Mouse (Mus musculus): Measurements from ENCODE around the gene Phpt1. TPM values are rescaled to one million over a fixed set of nuclear protein-coding genes. Genes with fewer than 3 reads are reported as not detected.

Gene Phpt1
- total and polyA plus RNA-seq, 3 experiments: 34.7 to 73.7 TPM; not detected in 1

- Histone ChIP-seq H3K9me3 (replicated peaks; ENCODE audit: insufficient read depth, low read length) (no peaks in the 10 kb centered on the region), H3K9ac (ENCODE audit: control insufficient read depth, low read depth, low read length, poor library complexity, severe bottlenecking) (peak overlapping the region; percentile 87), H3K36me3 (ENCODE audit: control insufficient read depth in 1 of 2, insufficient read depth in 2 of 2, low read length in 2 of 2) (peaks cover 6 to 11% of the 10 kb centered on the region in 2 experiments), H3K27ac (ENCODE audit: control insufficient read depth, low read depth, low read length) (no peak overlapping the region; the same call in 1 of the 2 replicates), H3K4me1 (ENCODE audit: control insufficient read depth in 1 of 2, insufficient read depth in 2 of 2, low read length in 2 of 2) (peaks cover 5 to 9% of the 10 kb centered on the region in 2 experiments), H3K27me3 (ENCODE audit: control insufficient read depth in 1 of 2, insufficient read depth in 2 of 2, low read length in 2 of 2) (no peaks in the 10 kb centered on the region), H3K4me3 (ENCODE audit: control insufficient read depth in 1 of 2, insufficient read depth in 1 of 2, low read depth in 2 of 2, low read length in 2 of 2) (peak overlapping the region; percentile 74 to 86), H3K79me2 (ENCODE audit: control insufficient read depth, insufficient read depth, low read length, poor library complexity) (peaks cover 20% of the 10 kb centered on the region)
- TF ChIP-seq ZKSCAN1 (IDR thresholded peaks at IDR 0.05; ENCODE audit: low read depth, low read length) (no peak), NRF1 (IDR thresholded peaks at IDR 0.05; ENCODE audit: insufficient read depth, low read depth, low read length, poor library complexity, severe bottlenecking) (no peak), SIN3A (IDR thresholded peaks at IDR 0.05; ENCODE audit: low read length) (no peak; the same call in 1 of the 2 replicates), KAT2A (conservative IDR thresholded peaks at IDR 0.05; ENCODE audit: low read depth, low read length) (no peak), CHD1 (IDR thresholded peaks at IDR 0.05; ENCODE audit: low read depth, low read length) (no peak), MAFK (IDR thresholded peaks at IDR 0.05; ENCODE audit: borderline replicate concordance, low read depth, low read length) (no peak), TCF12 (IDR thresholded peaks at IDR 0.05; ENCODE audit: low read depth, low read length) (no peak), POLR2AphosphoS5 (IDR thresholded peaks at IDR 0.05; ENCODE audit: borderline replicate concordance, low read depth, low read length) (no peak), E2F4 (IDR thresholded peaks at IDR 0.05; ENCODE audit: borderline replicate concordance, low read depth, low read length) (no peak), MXI1 (IDR thresholded peaks at IDR 0.05; ENCODE audit: low read depth, low read length) (no peak; the same call in 1 of the 2 replicates), MAZ (IDR thresholded peaks at IDR 0.05; ENCODE audit: low read depth, low read length) (no peak; the same call in 1 of the 2 replicates), NELFE (IDR thresholded peaks at IDR 0.05; ENCODE audit: low read depth, low read length) (no peak)
- DNase-seq (ENCODE audit: low read depth, low spot score): no peak
Observed at GRCm38 (mm10) chr2:25557964-25558360, 17.1 kb downstream of the Phpt1 start.

GRCm38 (mm10) chr2:25557221-25557963, 17.6 kb downstream of the Phpt1 start, which contains the start of gene Edf1:
Gene Edf1 (plus strand): TSS chr2:25557847.
- H3K36me3 ChIP-seq (ENCODE audit: control insufficient read depth in 1 of 2, insufficient read depth in 2 of 2, low read length in 2 of 2): peaks cover 6 to 12% of the 10 kb centered on the region in 2 experiments
- H3K9ac ChIP-seq (ENCODE audit: control insufficient read depth, low read depth, low read length, poor library complexity, severe bottlenecking): peak within 1 kb of the TSS; percentile 89
- peaks cover 8 to 10% of the 10 kb centered on the region in 2 experiments for H3K4me1 ChIP-seq (ENCODE audit: control insufficient read depth in 1 of 2, insufficient read depth in 2 of 2, low read length in 2 of 2)
- peaks cover 20% of the 10 kb centered on the region for H3K79me2 ChIP-seq (ENCODE audit: control insufficient read depth, insufficient read depth, low read length, poor library complexity)
- peak within 1 kb of the TSS; percentile 52 for H3K27ac ChIP-seq (ENCODE audit: control insufficient read depth, low read depth, low read length)
- H3K9me3 ChIP-seq (replicated peaks; ENCODE audit: insufficient read depth, low read length): no peaks in the 10 kb centered on the region
- H3K4me3 ChIP-seq (ENCODE audit: control insufficient read depth in 1 of 2, insufficient read depth in 1 of 2, low read depth in 2 of 2, low read length in 2 of 2): peak within 1 kb of the TSS; percentile 86 to 88
- no peaks in the 10 kb centered on the region for H3K27me3 ChIP-seq (ENCODE audit: control insufficient read depth in 1 of 2, insufficient read depth in 2 of 2, low read length in 2 of 2)
- peak; percentile 92 for DNase-seq (ENCODE audit: low read depth, low spot score)
- TF ChIP-seq EP300 (IDR thresholded peaks at IDR 0.05; ENCODE audit: low read depth in 1 of 2, low read length in 2 of 2) (no peak), MAX (IDR thresholded peaks at IDR 0.05; ENCODE audit: low read length) (peak; percentile 77), TBP (IDR thresholded peaks at IDR 0.05; ENCODE audit: low read depth, low read length) (peak; percentile 53; the same call in 1 of the 2 replicates), CHD2 (IDR thresholded peaks at IDR 0.05; ENCODE audit: low read length) (no peak), CTCF (IDR thresholded peaks at IDR 0.05 in 2 of 3, conservative IDR thresholded peaks at IDR 0.05 in 1 of 3; ENCODE audit: control insufficient read depth in 1 of 3, insufficient read depth in 1 of 3, low read depth in 2 of 3, low read length in 3 of 3, poor library complexity in 1 of 3, severe bottlenecking in 1 of 3) (0 out of 6 replicates have a peak, but pooled peaks of 1 of the 3 experiments have one; percentile 0), SMC3 (IDR thresholded peaks at IDR 0.05; ENCODE audit: low read depth, low read length) (no peak), TCF12 (IDR thresholded peaks at IDR 0.05; ENCODE audit: low read depth, low read length) (no peak), ZKSCAN1 (IDR thresholded peaks at IDR 0.05; ENCODE audit: low read depth, low read length) (no peak), JUND (IDR thresholded peaks at IDR 0.05; ENCODE audit: low read depth, low read length) (no peak), GATA1 (IDR thresholded peaks at IDR 0.05; ENCODE audit: low read depth, low read length) (no peak), MXI1 (IDR thresholded peaks at IDR 0.05; ENCODE audit: low read depth, low read length) (peak; percentile 92), NELFE (IDR thresholded peaks at IDR 0.05; ENCODE audit: low read depth, low read length) (peak; percentile 94), KAT2A (conservative IDR thresholded peaks at IDR 0.05; ENCODE audit: low read depth, low read length) (no peak; the same call in 1 of the 2 replicates), SIN3A (IDR thresholded peaks at IDR 0.05; ENCODE audit: low read length) (peak; percentile 90), RCOR1 (IDR thresholded peaks at IDR 0.05; ENCODE audit: low read depth, low read length) (no peak), USF2 (IDR thresholded peaks at IDR 0.05; ENCODE audit: borderline replicate concordance in 1 of 2, insufficient read depth in 1 of 2, low read depth in 1 of 2, low read length in 2 of 2) (no peak), GABPA (IDR thresholded peaks at IDR 0.05; ENCODE audit: low read depth, low read length) (no peak), MYB (IDR thresholded peaks at IDR 0.05; ENCODE audit: low read depth, low read length) (no peak), CHD1 (IDR thresholded peaks at IDR 0.05; ENCODE audit: low read depth, low read length) (0 out of 2 replicates have a peak, but pooled peaks have one; percentile 55), ZNF384 (IDR thresholded peaks at IDR 0.05; ENCODE audit: low read depth, low read length) (peak; percentile 50; the same call in 1 of the 2 replicates), NRF1 (IDR thresholded peaks at IDR 0.05; ENCODE audit: insufficient read depth, low read depth, low read length, poor library complexity, severe bottlenecking) (0 out of 2 replicates have a peak, but pooled peaks have one; percentile 49), MAFK (IDR thresholded peaks at IDR 0.05; ENCODE audit: borderline replicate concordance, low read depth, low read length) (no peak), UBTF (IDR thresholded peaks at IDR 0.05; ENCODE audit: borderline replicate concordance, insufficient read depth, low read depth, low read length) (0 out of 2 replicates have a peak, but pooled peaks have one; percentile 35), HCFC1 (IDR thresholded peaks at IDR 0.05; ENCODE audit: low read depth, low read length) (peak; percentile 79)
